Mouse (Mus musculus) erythroblast, embryonic 14.5 days (primary cell): ENCODE measurements around the gene Pomt1. TPM values are rescaled to one million over a fixed set of nuclear protein-coding genes. Genes with fewer than 3 reads are reported as not detected.

ENCODE experiments used
- H3K27me3 ChIP-seq: 2 replicates; pipeline ENCODE4 v1.6.1; 2012; ENCODE audit warnings: inconsistent platforms; ENCODE audit not compliant: control insufficient read depth
- H3K36me3 ChIP-seq: 2 replicates; pipeline ENCODE4 v1.6.1; 2012; ENCODE audit warnings: mild to moderate bottlenecking, inconsistent platforms; ENCODE audit not compliant: control insufficient read depth
- H3K4me1 ChIP-seq: 2 replicates; pipeline ENCODE4 v1.6.1; 2012; ENCODE audit warnings: inconsistent platforms; ENCODE audit not compliant: control insufficient read depth
- H3K4me3 ChIP-seq: replicated peaks from 2 replicates; pipeline ENCODE3; 2012; ENCODE audit warnings: moderate library complexity, mild to moderate bottlenecking, inconsistent platforms
- H3K9me3 ChIP-seq: 2 replicates; pipeline ENCODE4 v1.6.1; 2012; ENCODE audit warnings: low read length, inconsistent platforms, mixed read lengths; ENCODE audit not compliant: control insufficient read depth
- GATA1 ChIP-seq: IDR thresholded peaks from 2 replicates; pipeline ENCODE4 v1.6.1; 2012; ENCODE audit warnings: low read length, inconsistent platforms, mixed read lengths
- TAL1 ChIP-seq: IDR thresholded peaks from 3 replicates; pipeline ENCODE4 v1.6.1; 2012; ENCODE audit warnings: low read length, inconsistent platforms, mixed read lengths
- polyA plus RNA-seq: library from polyadenylated mRNA; stranded (reverse); fragments of >175 nt; gene quantifications from 2 replicates; pipeline ENCODE4 v1.2.3, GENCODE M21; 2012

Gene Pomt1
- 0.79 and 1.2 TPM in 2 replicates for polyA plus RNA-seq

DNA sequence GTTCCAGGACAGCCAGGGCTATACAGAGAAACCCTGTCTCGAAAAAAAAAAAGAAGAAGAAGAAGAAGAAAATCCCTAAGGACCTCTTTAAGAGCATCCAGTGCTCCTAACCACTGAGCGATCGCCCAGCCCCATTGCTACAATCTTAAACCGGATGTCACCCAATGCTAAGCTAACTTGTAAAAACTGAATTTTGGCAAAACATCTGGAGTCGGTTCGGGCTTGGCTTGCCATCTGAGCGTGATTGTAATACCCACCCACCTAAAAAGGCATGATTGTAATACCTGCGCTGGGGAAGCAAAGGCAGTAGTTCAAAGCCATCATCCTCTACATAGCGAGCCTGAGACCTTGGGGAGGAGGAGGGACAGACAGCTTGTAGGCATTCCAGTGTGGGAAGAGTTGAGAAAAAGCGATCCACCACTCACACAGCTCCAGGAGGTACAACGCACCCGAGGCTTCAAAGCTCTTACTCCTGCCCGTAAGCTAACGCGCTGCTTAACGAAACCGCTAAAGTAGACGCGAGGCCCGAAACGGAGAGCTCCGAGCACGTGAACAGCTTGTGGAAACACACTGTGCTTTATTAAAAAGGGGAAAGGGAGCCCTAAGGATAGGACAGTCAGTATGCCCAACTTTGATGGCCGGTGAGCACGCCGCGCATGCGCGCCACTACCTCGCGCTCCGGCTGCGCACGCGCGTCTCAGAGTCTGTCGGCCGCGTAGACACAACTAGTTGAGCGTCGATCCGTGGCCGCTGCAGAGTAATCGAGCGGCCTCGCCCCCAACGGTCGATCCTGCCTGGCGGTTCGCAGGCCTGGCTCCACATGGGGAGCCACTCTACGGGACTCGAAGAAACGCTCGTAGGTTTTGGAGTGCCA is at the start of gene Pomt1:
Gene Pomt1, plus strand, starts transcription at position 705 of the 874 bp plus-strand sequence.
- H3K4me3 ChIP-seq, result peak within 1 kb of the TSS; percentile 95
- peaks cover 45% of the 10 kb centered on the region for H3K36me3 ChIP-seq
- peaks cover 42% of the 10 kb centered on the region for H3K4me1 ChIP-seq
- no peaks in the 10 kb centered on the region for H3K27me3 ChIP-seq
- TF ChIP-seq TAL1 (no peak), GATA1 (no peak)
- no peaks in the 10 kb centered on the region for H3K9me3 ChIP-seq

DNA sequence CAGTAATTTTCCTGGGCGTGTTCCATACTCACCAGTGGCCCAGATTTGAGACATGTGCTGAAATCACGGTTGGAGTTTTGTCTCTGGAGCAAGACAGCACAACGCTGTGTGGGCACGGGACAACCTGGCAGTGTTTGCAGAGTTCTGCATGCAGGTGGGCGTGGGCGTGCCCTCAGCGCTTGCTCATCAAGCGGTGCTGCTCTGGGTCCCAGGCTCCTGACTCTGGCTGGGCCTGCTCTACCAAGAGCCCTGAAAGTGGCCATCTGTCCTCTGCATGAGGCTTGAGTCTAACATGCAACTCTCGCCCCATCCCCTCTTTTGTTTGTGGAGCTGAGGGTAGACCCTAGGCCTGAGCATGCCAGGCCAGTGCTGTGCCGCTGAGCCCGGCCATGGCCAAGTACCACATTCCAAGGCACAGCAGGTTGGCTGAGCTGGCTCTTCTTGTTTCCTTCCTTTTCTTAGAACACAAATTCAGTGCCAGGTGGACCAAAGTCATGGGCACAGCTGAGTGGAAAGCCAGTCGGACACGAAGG is 49.3 kb upstream of the Pomt1 start:
- TF ChIP-seq GATA1 (no peak), TAL1 (no peak)
- Histone ChIP-seq H3K9me3 (no peaks in the 10 kb centered on the region), H3K27me3 (no peaks in the 10 kb centered on the region), H3K4me1 (no peaks in the 10 kb centered on the region; the same call in 1 of the 2 replicates), H3K4me3 (no peak overlapping the region), H3K36me3 (peaks cover 93% of the 10 kb centered on the region)

DNA sequence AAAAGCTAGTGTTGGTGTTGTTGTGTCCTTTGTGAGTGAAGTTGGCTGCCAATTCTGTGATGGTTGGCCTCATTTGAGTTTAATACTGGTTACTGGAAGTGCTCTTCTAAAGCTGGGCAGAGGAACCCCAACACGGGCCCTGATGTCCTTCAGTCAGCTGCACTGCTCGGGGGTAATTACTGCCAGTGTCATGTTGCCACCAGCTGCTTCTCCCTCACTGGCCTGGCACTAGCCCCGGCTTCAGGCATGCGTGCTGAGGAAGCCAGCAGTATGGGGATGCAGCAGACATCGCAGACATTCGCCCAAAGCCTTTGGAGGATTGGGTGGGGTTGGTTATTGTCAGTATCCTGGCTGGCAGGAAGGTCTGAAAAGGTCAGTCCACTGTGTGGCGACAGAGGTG is 48.7 kb upstream of the Pomt1 start:
- Histone ChIP-seq H3K36me3 (peaks cover 93% of the 10 kb centered on the region), H3K27me3 (no peaks in the 10 kb centered on the region), H3K9me3 (no peaks in the 10 kb centered on the region), H3K4me1 (no peaks in the 10 kb centered on the region; the same call in 1 of the 2 replicates), H3K4me3 (no peak overlapping the region)
- TF ChIP-seq GATA1 (no peak), TAL1 (no peak)

DNA sequence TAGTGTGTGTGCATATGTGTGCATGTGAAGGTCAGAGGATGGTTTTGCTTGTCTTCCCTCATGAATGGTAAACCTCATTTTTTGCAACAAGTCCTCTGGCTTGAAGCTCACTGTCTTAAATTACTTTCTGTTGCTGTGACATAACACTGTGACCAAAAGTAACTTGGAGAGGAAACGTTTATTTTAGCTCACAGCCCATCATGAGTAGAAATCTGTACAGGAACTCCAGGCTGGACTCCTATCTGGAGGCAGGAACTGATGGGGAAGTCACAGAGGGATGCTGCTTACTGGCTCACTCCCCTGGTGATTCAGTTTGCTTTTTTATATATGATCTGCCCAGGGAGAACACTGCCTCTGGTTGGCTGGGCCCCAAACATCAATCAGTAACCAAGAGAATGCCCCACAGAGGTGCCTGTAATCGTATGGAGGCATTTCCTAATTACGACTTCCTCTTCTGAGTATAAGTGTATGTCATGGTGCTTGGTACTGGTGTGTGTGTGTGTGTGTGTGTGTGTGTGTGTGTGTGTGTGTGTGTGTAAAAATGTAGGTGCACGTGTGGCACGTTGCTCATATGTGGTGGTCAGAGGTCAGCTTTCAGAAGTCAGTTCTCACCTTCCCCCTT is 47.2 kb upstream of the Pomt1 start:
- no peaks in the 10 kb centered on the region; the same call in 1 of the 2 replicates for H3K4me1 ChIP-seq
- H3K36me3 ChIP-seq, result peaks cover 93% of the 10 kb centered on the region

DNA sequence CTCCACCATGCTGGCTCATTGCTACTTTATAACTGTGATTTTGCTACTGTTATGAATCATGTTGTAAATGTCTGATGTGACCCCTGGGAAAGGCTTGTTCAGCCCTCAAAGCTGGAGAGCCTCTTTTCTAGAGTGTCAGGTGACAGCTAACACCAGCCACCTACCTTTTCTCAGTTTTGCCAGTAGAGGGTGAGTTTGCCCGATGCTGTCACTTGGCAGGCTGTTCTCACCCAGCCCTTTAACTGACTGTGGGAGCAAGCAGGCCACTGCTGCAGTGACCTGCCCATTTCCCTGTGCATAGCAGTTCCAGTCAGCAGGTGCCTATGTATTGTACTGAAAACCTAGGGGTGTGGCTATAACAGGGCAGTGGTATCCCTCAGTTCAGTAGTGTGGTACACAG is 45.8 kb upstream of the Pomt1 start:
- Histone ChIP-seq H3K4me3 (no peak overlapping the region), H3K27me3 (no peaks in the 10 kb centered on the region), H3K36me3 (peaks cover 94% of the 10 kb centered on the region), H3K4me1 (no peaks in the 10 kb centered on the region; the same call in 1 of the 2 replicates), H3K9me3 (no peaks in the 10 kb centered on the region)
- TF ChIP-seq GATA1 (no peak), TAL1 (no peak)

More for the DNA sequence above, 47.2 kb upstream of the Pomt1 start:
- TF ChIP-seq GATA1, result no peak
- Histone ChIP-seq H3K9me3 (no peaks in the 10 kb centered on the region), H3K27me3 (no peaks in the 10 kb centered on the region), H3K4me3 (no peak overlapping the region)

DNA sequence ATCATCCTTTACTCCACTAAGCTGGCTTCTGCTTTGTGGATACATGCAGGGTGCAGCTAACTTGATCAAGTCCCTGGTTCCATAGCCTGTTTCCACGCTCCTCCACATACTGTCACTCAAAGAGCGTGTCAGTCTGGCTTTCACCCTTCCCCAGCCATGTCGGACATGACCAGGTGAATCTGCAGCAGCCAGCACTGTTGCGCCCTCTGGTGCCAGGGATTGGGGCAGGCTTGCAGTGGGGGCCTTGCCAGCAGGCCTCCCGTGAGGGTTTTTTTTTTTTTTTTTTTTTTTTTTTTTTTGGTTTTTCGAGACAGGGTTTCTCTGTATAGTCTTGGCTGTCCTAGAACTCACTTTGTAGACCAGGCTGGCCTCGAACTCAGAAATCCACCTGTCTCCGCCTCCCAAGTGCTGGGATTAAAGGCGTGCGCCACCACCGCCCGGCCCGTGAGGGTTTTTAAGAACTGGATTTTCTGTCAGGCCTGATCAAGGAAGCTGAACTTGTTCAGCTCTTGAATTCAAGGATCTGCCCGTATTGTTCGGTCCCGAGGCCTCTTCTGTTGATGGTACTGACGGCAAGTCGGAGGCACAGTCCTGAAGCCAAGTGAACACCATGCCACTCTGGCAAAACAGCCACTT is 44.4 kb upstream of the Pomt1 start:
- H3K36me3 ChIP-seq, result peaks cover 96% of the 10 kb centered on the region
- H3K9me3 ChIP-seq, result no peaks in the 10 kb centered on the region
- no peaks in the 10 kb centered on the region; the same call in 1 of the 2 replicates for H3K4me1 ChIP-seq

DNA sequence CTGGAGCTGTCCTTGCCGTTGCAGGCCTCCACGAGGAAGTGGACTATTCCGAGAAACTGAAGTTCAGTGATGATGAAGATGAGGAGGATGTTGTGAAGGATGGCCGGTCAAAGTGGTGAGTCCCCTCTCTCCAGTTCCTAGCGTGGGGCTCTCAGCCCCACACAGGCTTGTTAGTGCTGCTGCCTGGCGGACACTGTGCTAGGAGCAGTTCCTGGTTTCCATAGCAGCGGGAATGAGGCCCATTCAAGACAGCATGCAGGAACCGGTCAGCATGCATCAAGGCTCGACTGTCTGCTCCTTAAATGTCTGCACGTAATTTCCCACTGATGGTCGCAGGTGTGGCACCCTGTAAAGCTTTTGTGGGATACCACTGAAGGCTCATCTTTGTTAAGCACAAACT is 37.4 kb upstream of the Pomt1 start:
- TF ChIP-seq TAL1 (no peak), GATA1 (no peak)
- H3K36me3 ChIP-seq, result peaks cover 99% of the 10 kb centered on the region

More for the DNA sequence above, 44.4 kb upstream of the Pomt1 start:
- TF ChIP-seq GATA1, result no peak
- TF ChIP-seq TAL1, result no peak
- no peaks in the 10 kb centered on the region for H3K27me3 ChIP-seq
- H3K4me3 ChIP-seq, result no peak overlapping the region

DNA sequence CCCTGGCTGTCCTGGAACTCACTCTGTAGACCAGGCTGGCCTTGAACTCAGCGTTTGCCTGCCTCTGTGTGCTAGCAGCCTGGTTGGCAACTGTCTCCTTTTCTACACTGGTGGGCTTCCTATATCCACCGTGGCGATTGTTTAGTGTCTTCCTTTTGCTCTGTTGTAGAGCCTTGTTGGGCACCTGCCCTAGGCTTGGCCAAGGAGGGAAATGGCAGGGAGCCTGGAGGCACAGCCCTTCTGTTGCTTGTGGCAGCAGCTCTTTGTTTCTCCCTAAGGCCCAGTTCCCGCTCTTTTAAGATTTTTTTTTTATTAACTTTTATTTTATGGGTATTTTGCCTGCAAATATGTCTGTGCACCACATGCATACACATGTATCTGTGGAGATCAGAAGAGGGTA is 36.4 kb upstream of the Pomt1 start:
- peaks cover 97% of the 10 kb centered on the region for H3K36me3 ChIP-seq
- no peaks in the 10 kb centered on the region for H3K4me1 ChIP-seq
- no peak for TF ChIP-seq TAL1
- no peak for TF ChIP-seq GATA1
- H3K9me3 ChIP-seq, result no peaks in the 10 kb centered on the region
- H3K4me3 ChIP-seq, result no peak overlapping the region
- no peaks in the 10 kb centered on the region for H3K27me3 ChIP-seq

More for the DNA sequence above, 37.4 kb upstream of the Pomt1 start:
- no peaks in the 10 kb centered on the region for H3K4me1 ChIP-seq
- no peak overlapping the region for H3K4me3 ChIP-seq
- no peaks in the 10 kb centered on the region for H3K9me3 ChIP-seq
- H3K27me3 ChIP-seq, result no peaks in the 10 kb centered on the region

DNA sequence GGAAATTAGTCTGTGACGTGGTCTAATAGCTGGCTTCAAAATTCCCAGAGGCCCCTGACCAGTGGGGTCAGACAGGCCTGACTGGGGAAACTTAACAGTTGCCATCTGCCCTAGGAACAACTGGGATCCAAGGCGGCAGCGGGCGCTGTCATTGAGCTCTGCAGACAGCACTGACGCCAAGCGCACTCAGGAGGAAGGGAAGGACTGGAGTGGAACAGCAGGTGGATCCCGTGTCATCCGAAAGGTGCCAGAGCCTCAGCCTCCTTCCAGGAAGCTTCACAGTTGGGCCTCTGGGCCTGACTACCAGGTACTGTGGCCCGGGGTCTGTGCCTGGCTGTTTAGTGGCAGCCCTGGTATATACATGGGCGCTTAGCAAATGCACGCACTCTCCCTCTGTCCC is 35.7 kb upstream of the Pomt1 start:
- Histone ChIP-seq H3K27me3 (no peaks in the 10 kb centered on the region), H3K36me3 (peaks cover 97% of the 10 kb centered on the region)
- TF ChIP-seq GATA1 (no peak), TAL1 (no peak)

More for the DNA sequence above, 35.7 kb upstream of the Pomt1 start:
- H3K4me3 ChIP-seq, result no peak overlapping the region
- H3K9me3 ChIP-seq, result no peaks in the 10 kb centered on the region
- H3K4me1 ChIP-seq, result no peaks in the 10 kb centered on the region
